Mouse (Mus musculus): Measurements from ENCODE around the gene Smbd1.

DNA sequence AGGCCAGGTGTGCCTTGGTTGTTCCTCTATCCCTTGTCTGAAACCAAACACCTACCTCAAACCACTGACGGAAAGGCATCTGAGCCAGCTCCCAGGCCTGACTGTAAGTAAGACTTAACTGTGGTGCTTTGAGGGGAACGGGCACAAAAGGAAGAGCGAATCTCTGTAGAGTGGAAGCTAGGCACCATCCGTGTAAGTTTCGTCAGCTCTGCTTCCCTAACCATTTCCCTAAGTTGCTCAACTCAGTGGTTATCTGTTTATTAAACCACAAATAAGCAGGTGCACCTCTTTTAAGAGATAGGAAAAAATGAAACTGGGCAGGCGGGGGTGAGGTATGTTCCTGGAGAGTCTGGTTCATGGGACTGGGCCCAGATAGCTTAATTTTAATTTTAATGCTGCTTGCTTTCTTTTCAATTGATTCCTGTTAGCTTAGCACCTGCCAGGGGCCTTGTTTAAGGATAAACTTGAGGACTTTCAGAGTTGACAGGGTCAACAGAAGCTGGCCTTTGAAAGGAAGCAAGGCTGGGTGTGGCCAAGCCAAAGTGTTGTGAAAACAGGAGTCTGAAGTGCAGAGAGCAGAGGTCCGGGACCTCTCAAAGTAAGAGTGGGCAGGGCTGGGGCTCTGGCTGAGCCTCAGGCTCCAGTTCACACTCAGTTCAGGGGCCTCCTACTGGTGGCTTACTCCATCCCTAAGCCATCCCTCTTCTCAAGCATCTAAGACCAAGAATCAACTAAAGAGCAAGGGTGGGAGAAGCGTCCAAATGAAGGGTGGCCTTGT lies 2.7 kb downstream of the Smbd1 start:
- TF ChIP-seq POLR2A (IDR thresholded peaks at IDR 0.05; ENCODE audit: low read depth, low read length) (no peak), CTCF (IDR thresholded peaks at IDR 0.05; ENCODE audit: extremely low read depth, insufficient read depth, insufficient read length, insufficient replicate concordance) (no peak)

Data from spleen, adult 2 months (tissue).